Mouse (Mus musculus) ES-Bruce4 (cell line): Measurements from ENCODE around the gene Ndufs3. TPM values are rescaled to one million over a fixed set of nuclear protein-coding genes. Genes with fewer than 3 reads are reported as not detected.

Experiments used
- H3K27ac ChIP-seq: 2 replicates; pipeline ENCODE4 v1.5.1; 2012; ENCODE audit warnings: low read length, inconsistent platforms; ENCODE audit not compliant: insufficient read depth
- H3K27me3 ChIP-seq: 2 replicates; pipeline ENCODE4 v1.6.1; 2012; ENCODE audit warnings: mild to moderate bottlenecking, low read length, inconsistent platforms; ENCODE audit not compliant: control insufficient read depth, poor library complexity, insufficient read depth, severe bottlenecking
- H3K36me3 ChIP-seq: 2 replicates; pipeline ENCODE4 v1.6.1; 2012; ENCODE audit warnings: inconsistent platforms, mild to moderate bottlenecking, low read length, moderate library complexity; ENCODE audit not compliant: control insufficient read depth, poor library complexity, insufficient read depth, severe bottlenecking
- H3K4me1 ChIP-seq: one replicate; pipeline ENCODE4 v1.8.1; 2011; ENCODE audit warnings: low read length; ENCODE audit not compliant: control insufficient read depth, insufficient read depth
- H3K4me3 ChIP-seq: 2 replicates; pipeline ENCODE4 v1.5.1; 2011; ENCODE audit warnings: low read depth, mild to moderate bottlenecking, low read length
- H3K9ac ChIP-seq: 2 replicates; pipeline ENCODE4 v1.6.1; 2012; ENCODE audit warnings: low read depth, mild to moderate bottlenecking, inconsistent platforms; ENCODE audit not compliant: poor library complexity, severe bottlenecking
- H3K9me3 ChIP-seq: replicated peaks from 2 replicates; pipeline ENCODE4 v1.6.1; 2012; ENCODE audit warnings: mild to moderate bottlenecking, low read length, inconsistent platforms; ENCODE audit not compliant: control insufficient read depth, poor library complexity, insufficient read depth, severe bottlenecking
- CTCF ChIP-seq: IDR thresholded peaks from one replicate; pipeline ENCODE4 v1.8.1; 2011; ENCODE audit warnings: low read depth, low read length
- EP300 ChIP-seq: IDR thresholded peaks from 2 replicates; pipeline ENCODE4 v1.6.1; 2011; ENCODE audit warnings: low read depth, low read length; ENCODE audit not compliant: insufficient read depth
- POLR2A ChIP-seq: IDR thresholded peaks from one replicate; pipeline ENCODE4 v1.8.1; 2011; ENCODE audit warnings: low read length; ENCODE audit not compliant: insufficient read depth
- polyA plus RNA-seq: library from polyadenylated mRNA; stranded (reverse); fragments of >200 nt; gene quantifications from 2 replicates; pipeline ENCODE4 v1.2.4, GENCODE M21; 2011; ENCODE audit warnings: low read depth; ENCODE audit not compliant: missing spikeins, insufficient read depth, insufficient read length

Gene Ndufs3
- polyA plus RNA-seq, 1 experiment = 90.1 TPM

- Histone ChIP-seq H3K4me3 (no peak overlapping the region), H3K36me3 (peaks cover 16% of the 10 kb centered on the region), H3K9ac (no peak overlapping the region), H3K27ac (no peak overlapping the region), H3K9me3 (no peaks in the 10 kb centered on the region), H3K4me1 (no peaks in the 10 kb centered on the region), H3K27me3 (no peaks in the 10 kb centered on the region)
- TF ChIP-seq POLR2A (no peak), EP300 (no peak), CTCF (no peak)
Observed at GRCm38 (mm10) chr2:90893673-90894298, 10.8 kb downstream of the Ndufs3 start.

GRCm38 (mm10) chr2:90889550-90890548 lies 14.8 kb downstream of the Ndufs3 start:
- no peaks in the 10 kb centered on the region for H3K9me3 ChIP-seq
- TF ChIP-seq POLR2A (no peak), CTCF (no peak), EP300 (no peak)
- H3K4me1 ChIP-seq = no peaks in the 10 kb centered on the region
- H3K4me3 ChIP-seq = peak overlapping the region; percentile 76
- no peak overlapping the region for H3K27ac ChIP-seq
- H3K9ac ChIP-seq = peak overlapping the region; percentile 66
- H3K36me3 ChIP-seq = peaks cover 2% of the 10 kb centered on the region; the same call in 1 of the 2 replicates
- peaks cover 9% of the 10 kb centered on the region for H3K27me3 ChIP-seq

- H3K4me3 ChIP-seq = no peak overlapping the region
- H3K9ac ChIP-seq = no peak overlapping the region
- H3K27me3 ChIP-seq = peaks cover 9% of the 10 kb centered on the region
- no peaks in the 10 kb centered on the region for H3K36me3 ChIP-seq
- H3K4me1 ChIP-seq = no peaks in the 10 kb centered on the region
- no peak overlapping the region for H3K27ac ChIP-seq
- no peaks in the 10 kb centered on the region for H3K9me3 ChIP-seq
- TF ChIP-seq POLR2A = no peak
- TF ChIP-seq EP300 = no peak
- no peak for TF ChIP-seq CTCF
Observed at GRCm38 (mm10) chr2:90887627-90888026, 17.0 kb downstream of the Ndufs3 start.

- no peak overlapping the region for H3K9ac ChIP-seq
- no peaks in the 10 kb centered on the region for H3K9me3 ChIP-seq
- no peaks in the 10 kb centered on the region for H3K4me1 ChIP-seq
- no peaks in the 10 kb centered on the region for H3K36me3 ChIP-seq
- peaks cover 9% of the 10 kb centered on the region for H3K27me3 ChIP-seq
- TF ChIP-seq EP300 (no peak), CTCF (no peak), POLR2A (no peak)
- no peak overlapping the region for H3K4me3 ChIP-seq
- no peak overlapping the region for H3K27ac ChIP-seq
Observed at GRCm38 (mm10) chr2:90886436-90886835, 18.2 kb downstream of the Ndufs3 start.

- Histone ChIP-seq H3K36me3 (no peaks in the 10 kb centered on the region), H3K27ac (no peak within 1 kb of the TSS), H3K4me1 (no peaks in the 10 kb centered on the region), H3K9ac (peak within 1 kb of the TSS; percentile 78), H3K4me3 (peak within 1 kb of the TSS; percentile 40), H3K27me3 (peaks cover 9% of the 10 kb centered on the region), H3K9me3 (no peaks in the 10 kb centered on the region)
- TF ChIP-seq POLR2A (no peak), EP300 (no peak), CTCF (no peak)
Observed at GRCm38 (mm10) chr2:90885218-90886041, 19.2 kb downstream of the Ndufs3 start, which contains the start of gene C1qtnf4. C1qtnf4 (plus strand) TSS chr2:90885860.
